Mouse (Mus musculus) T-helper 1 cell (primary cell): Measurements from ENCODE around the gene Dhx30.

Experiments
- in situ Hi-C: fragments of 300-600 bp; cut with MboI, MseI; formaldehyde crosslinking; loops from one replicate; pipeline ENCODE4 v1.15.1; 2025; ENCODE audit warnings: high pct_unique_total_duplicates

Gene Dhx30

DNA sequence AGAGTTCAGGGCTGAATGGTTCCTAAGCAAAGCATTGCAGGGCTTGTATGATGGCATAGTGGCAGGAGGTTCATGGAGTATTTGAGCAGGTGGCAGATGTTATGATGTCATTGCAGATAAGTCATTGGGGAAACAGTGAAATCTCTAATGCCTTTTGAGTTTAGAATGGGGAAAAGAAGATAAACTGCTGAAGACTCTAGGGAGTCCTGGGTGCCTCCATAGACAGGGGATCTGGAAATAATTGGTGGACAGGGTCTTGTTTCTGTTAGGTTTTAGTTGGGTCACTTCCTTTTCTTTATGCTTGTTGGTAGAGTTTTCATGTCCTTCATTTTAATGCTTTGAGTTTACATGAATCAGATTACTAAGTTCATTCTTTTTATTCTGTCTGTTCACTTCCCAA, 70.4 kb downstream of the Dhx30 start:
- in situ Hi-C loops, result no loop called here

DNA sequence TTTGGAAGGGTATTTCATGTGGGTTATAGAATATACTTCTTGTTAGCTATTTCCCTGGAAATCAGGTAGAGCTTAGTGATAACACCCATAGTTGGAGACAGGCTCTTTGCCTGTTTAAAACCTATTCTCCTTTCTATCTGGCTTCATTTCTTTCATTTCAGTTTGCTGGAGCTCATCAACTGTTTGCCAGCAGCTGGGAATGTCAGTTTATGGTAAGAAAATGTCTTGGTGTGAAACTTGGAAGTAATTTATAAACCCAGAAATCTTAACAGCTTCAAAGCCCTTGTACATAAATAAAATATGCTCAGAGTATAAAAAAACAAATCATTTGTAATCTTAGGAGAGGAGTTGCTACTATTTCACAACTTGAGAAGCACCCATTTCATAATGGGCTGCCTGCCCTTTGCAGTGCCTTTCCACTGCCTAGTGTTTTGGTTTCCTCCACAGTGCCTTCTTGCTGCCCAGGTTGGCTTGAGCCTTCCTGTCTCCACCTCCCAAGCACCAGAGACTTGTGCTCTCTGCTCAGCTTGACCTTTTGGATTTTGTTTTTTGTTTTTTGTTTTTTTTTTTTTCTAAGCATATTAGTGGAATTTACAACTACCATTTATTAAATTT, 71.8 kb downstream of the Dhx30 start:
- in situ Hi-C loops, result no loop called here

DNA sequence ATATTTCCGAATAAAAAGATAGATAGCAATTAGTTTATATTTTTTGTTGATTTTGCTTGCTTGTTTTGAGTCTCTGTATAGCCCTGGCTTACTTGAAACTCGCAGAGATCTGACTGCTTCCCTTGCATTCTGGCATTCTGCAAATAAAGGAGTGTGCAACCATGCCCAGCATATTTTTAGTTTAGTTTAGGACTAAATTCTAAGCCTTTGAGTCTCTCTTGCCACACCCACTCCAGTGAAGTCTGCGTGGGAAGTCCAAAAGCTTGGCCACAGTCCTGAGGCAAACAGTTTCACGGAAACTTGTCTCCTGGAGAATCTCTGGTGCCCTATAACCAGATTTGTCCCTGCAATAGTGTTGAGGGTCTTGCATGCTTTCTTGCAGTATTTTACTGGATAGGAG, 73.3 kb downstream of the Dhx30 start:
- in situ Hi-C loops, result no loop called here

DNA sequence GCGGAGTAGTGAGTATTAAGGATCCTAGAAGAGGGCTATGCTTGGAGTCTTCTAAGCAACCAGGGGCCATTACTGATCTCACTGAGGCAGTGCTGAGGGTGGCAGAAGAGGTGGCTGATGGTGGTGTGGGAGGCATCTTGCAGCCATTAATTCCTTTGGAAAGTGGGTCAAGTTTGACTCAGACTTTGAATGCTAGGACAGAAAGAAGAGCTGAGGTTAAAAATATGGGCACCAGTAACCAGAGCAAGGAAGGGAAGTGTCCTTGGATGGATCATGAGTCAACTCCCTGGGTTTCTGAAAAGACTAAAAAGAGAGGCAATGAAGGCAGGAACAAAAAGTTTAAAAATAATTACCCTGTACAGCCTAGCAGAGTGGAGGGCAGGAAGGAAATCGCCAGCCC, 79.1 kb downstream of the Dhx30 start:
- in situ Hi-C loops, result no loop called here

DNA sequence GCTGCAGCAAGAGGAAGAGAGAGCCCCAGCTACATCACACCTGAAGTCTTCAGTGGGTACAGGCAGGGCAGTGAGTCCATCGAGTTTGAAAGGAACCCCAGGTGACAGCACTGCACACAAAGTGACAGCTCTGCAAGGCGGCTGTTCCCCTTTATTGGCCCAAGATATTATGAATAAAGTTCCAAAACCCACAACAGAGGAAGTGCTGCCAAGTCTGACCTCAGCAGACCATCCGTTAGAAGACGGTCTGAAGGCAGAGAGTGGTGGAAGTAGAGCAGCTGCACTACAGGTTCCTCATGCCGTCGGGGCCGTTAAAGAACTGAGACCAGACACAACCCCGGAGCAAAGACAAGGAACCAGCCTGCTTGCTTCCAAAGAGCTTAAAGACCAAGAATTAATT, 79.7 kb downstream of the Dhx30 start:
- in situ Hi-C loops, result no loop called here

DNA sequence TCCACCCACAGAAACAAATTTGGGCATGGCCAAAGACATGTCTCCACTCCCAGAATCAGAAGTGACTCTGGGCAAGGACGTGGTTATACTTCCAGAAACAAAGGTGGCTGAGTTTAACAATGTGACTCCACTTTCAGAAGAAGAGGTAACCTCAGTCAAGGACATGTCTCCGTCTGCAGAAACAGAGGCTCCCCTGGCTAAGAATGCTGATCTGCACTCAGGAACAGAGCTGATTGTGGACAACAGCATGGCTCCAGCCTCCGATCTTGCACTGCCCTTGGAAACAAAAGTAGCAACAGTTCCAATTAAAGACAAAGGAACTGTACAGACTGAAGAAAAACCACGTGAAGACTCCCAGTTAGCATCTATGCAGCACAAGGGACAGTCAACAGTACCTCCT, 82.5 kb downstream of the Dhx30 start:
- in situ Hi-C loops, result no loop called here
